Mouse (Mus musculus) kidney, adult 18-20 months (tissue): ENCODE measurements around the gene Aldoc.

Experiments used
- DNase-seq: peaks from one replicate; pipeline ENCODE4 v3.0.0; 2021

Gene Aldoc

DNA sequence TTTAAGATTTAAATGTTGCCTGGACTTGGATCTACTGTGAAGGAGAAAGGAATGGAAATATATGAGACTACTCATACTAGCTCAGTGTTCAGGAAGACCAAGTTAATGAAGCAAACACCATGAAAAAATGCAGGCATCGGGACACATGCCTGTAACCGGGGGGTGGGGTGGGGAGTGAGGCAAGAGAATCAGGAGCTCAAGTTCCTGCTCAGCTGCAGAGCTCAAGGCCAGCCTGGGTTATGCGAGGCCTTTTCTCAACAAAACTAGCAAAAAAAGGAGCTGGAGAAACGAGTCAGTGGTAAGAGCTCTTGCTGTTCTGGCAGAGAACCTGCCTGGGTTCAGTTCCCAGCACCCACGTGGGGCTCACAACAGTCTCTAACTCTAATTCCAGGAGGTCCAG, 11.2 kb downstream of the Aldoc start:
- DNase-seq = no peak

DNA sequence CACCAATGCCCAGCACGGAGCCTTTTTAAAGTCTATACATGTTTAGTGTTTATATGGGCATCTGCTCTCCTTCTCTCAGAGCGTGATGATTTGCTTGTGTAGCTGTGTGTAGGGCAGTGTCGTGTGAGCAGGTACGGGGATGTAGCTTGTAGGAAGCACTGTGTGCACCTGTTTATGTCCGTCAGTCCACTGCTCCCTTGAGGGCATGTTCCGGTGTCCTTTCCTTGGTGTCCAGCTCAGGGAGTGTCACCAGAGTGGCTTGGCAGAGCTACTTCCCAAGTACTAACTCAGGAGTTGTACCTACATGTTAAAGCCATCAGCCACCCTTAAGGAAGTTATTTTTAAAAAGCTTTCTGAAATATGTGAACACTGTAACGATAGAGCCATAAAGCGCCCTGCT, 14.3 kb downstream of the Aldoc start:
- DNase-seq = no peak

DNA sequence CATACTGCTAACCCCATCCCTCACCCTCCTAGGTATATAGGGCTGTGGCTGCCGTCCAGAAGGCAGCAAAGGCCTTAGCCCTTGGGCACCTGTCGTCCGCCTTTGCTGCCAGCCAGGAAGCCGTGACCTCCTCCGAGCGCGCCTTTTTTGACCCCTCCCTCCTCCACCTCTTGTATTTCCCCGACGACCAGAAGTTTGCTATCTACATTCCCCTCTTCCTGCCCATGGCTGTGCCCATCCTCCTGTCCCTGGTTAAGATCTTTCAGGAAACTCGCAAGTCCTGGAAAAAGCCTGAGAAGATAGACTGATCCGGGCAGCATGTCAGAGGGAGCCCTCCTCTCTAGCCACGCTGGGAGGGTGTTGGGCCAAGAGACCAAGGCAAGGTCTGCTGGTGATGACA, 18.9 kb downstream of the Aldoc start:
- no peak for DNase-seq

GRCm38 (mm10) chr11:78343381-78344327, 20.9 kb downstream of the Aldoc start, which contains the start of gene Unc119:
Unc119 (plus strand) TSS chr11:78343482.
- DNase-seq = peak; percentile 85

DNA sequence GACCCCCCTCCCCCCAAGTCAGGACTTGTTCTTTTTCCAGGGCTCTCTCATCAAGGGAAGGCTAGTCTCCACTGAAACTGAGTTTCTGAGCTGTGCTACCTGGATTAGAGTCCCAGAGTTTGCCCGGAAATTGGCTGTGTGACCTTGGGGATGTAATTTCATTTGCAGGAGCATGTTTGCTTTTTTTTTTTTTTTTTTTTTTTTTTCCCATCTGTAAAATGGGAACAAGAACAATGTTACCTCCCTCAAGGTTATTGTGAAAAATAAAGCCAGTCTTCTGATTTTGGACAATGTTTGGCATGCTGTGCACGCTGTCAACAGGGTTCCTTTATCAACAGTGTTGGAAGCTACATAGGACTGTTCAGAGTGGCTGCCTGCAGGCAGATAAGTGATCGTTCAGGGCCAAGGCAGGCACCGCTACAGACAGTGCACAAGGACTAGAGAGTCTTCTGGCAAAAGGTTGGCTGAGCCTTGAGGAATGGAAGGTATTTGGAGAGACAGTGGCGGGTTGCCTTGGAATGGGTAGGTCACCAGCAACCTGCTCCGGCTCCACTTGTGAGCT, 21.6 kb downstream of the Aldoc start:
- DNase-seq = no peak

- no peak for DNase-seq
These were observed 22.3 kb downstream of the Aldoc start for GRCm38 (mm10) chr11:78344890-78345715.

DNA sequence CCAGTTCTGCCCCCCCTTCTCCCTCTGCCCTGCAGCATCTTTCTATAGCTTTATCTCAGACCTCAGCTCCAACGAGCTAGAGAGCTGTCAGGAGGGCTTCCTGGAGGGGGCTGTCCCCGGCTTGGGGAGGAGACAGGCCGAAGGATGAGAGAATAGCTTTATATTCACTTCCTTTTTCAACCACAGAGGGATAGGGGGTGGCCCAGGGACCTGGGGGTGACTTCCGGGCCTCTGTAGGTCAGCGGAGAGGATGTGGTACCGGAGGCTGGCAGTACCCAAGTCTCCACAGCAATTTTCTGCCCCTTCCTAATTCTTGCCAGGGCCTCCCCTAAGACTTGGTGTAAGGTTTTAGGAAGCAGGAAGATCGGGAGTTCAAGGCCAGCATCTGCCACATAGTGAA, 23.0 kb downstream of the Aldoc start:
- no peak for DNase-seq

- no peak for DNase-seq
These were observed 23.7 kb downstream of the Aldoc start for GRCm38 (mm10) chr11:78346326-78347069.

- peak; percentile 80 for DNase-seq
These were observed 24.4 kb downstream of the Aldoc start for GRCm38 (mm10) chr11:78347070-78347754.

GRCm38 (mm10) chr11:78347908-78348307, 25.1 kb downstream of the Aldoc start:
- no peak for DNase-seq

- no peak for DNase-seq
These were observed 25.7 kb downstream of the Aldoc start for GRCm38 (mm10) chr11:78348474-78348873.

DNA sequence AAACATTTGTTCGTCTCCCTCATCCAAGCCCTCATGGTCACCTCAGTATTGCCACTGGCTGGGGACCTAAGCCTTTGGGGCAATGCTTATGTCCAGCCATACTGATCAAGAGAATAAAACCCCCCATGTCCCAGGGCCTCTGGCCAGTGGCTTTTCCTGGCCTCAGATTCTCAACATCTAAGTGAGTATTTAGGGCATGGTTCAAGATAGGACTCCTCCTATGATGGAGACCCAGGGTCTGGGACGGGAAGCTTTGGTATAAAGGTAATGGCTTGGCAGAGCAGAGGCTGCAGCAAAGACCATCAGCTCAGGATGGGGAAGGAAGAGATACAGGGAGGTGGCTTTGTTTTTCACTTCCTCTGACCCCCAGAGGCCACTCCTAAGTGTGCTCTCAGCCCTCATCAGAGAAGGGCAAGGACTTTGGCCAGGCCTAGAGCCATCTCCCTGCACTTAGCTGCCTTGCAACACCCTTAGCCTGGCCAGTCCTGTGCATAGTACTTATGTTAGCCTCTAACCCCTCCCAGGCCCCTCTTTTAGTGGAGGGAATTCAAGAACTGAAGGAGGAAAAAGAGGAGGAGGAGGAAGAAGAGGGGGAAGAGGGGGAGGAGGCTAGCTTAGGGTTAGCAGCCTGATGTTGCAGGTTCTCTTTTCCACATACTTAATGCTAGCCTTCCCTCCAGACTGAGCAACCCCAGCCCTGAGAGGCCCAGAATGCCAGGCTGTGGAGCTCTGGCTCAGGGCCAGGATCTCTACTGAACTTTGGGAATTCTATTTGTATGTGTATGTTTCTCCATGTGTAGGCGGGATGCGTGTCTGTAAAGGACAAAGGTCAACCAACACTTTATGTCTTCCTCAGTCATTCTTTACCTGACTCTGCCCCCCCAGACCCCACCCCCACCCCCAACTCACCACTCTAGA, 26.9 kb downstream of the Aldoc start:
- DNase-seq = no peak

GRCm38 (mm10) chr11:78353081-78353480, 30.3 kb downstream of the Aldoc start:
- no peak for DNase-seq

GRCm38 (mm10) chr11:78354905-78355304, 32.1 kb downstream of the Aldoc start:
- DNase-seq = no peak

GRCm38 (mm10) chr11:78355471-78356238, 32.9 kb downstream of the Aldoc start:
- peak; percentile 67 for DNase-seq

- DNase-seq = peak; percentile 54
These were observed 35.7 kb downstream of the Aldoc start for GRCm38 (mm10) chr11:78358330-78359007.

- peak; percentile 86 for DNase-seq
These were observed 37.5 kb downstream of the Aldoc start for GRCm38 (mm10) chr11:78360125-78360788.

GRCm38 (mm10) chr11:78360789-78361131, 38.0 kb downstream of the Aldoc start:
- no peak for DNase-seq
